Mouse (Mus musculus) kidney, embryonic 14.5 days (tissue): ENCODE measurements around the gene Spcs1. TPM values are rescaled to one million over a fixed set of nuclear protein-coding genes. Genes with fewer than 3 reads are reported as not detected.

Source experiments
- ATAC-seq: fragments of 200-750 bp; cut with Nextera tagmentation; 2 replicates; pipeline ENCODE4 v1.8.0; 2017; ENCODE audit warnings: moderate number of reproducible peaks, mild to moderate bottlenecking, moderate TSS enrichment, moderate library complexity; ENCODE audit not compliant: low FRiP score, low TSS enrichment
- H3K27ac ChIP-seq: fragments of 300-500 bp; sonication (generic); 2 replicates; pipeline ENCODE4 v1.5.1; 2014; ENCODE audit warnings: low read depth, mild to moderate bottlenecking, low read length, moderate library complexity, mixed read lengths
- H3K27me3 ChIP-seq: fragments of 300-500 bp; sonication (generic); 2 replicates; pipeline ENCODE4 v1.6.1; 2014; ENCODE audit warnings: mild to moderate bottlenecking, low read length; ENCODE audit not compliant: control insufficient read depth, insufficient read depth
- H3K36me3 ChIP-seq: fragments of 300-500 bp; sonication (generic); 2 replicates; pipeline ENCODE4 v1.6.1; 2014; ENCODE audit warnings: low read length, mixed read lengths; ENCODE audit not compliant: control insufficient read depth, insufficient read depth
- H3K4me1 ChIP-seq: fragments of 300-500 bp; sonication (generic); 2 replicates; pipeline ENCODE4 v1.6.1; 2014; ENCODE audit warnings: low read length, mixed read lengths; ENCODE audit not compliant: control insufficient read depth, insufficient read depth
- H3K4me2 ChIP-seq: fragments of 300-500 bp; sonication (generic); replicated peaks from 2 replicates; pipeline ENCODE4 v1.6.1; 2014; ENCODE audit warnings: low read depth, mild to moderate bottlenecking, low read length
- H3K4me3 ChIP-seq: fragments of 300-500 bp; sonication (generic); 2 replicates; pipeline ENCODE4 v1.5.1; 2014; ENCODE audit warnings: mild to moderate bottlenecking, low read length
- H3K9ac ChIP-seq: fragments of 300-500 bp; sonication (generic); 2 replicates; pipeline ENCODE4 v1.6.1; 2014; ENCODE audit warnings: low read depth, mild to moderate bottlenecking, low read length, moderate library complexity
- H3K9me3 ChIP-seq: fragments of 300-500 bp; sonication (generic); 2 replicates; pipeline ENCODE4 v1.6.1; 2016; ENCODE audit warnings: low read length; ENCODE audit not compliant: control insufficient read depth
- WGBS: fragments of 180-500 bp; shearing (Covaris S2); extraction: QIAGEN DNeasy Blood & Tissue Kit; methylation state at CpG from one replicate; pipeline ENCODE4 v1.1.7; 2014; 5-methylcytosine and 5-hydroxymethylcytosine counted together
- polyA plus RNA-seq: library from polyadenylated mRNA; unstranded; fragments of >200 nt; fragmentation: Nextera tagmentation; extraction: Ambion mirVana; gene quantifications from 2 replicates; pipeline ENCODE4 v1.2.1, GENCODE M21; 2014

Spcs1 gene
- polyA plus RNA-seq, 1 experiment from 2014 or later, result 350 TPM

DNA sequence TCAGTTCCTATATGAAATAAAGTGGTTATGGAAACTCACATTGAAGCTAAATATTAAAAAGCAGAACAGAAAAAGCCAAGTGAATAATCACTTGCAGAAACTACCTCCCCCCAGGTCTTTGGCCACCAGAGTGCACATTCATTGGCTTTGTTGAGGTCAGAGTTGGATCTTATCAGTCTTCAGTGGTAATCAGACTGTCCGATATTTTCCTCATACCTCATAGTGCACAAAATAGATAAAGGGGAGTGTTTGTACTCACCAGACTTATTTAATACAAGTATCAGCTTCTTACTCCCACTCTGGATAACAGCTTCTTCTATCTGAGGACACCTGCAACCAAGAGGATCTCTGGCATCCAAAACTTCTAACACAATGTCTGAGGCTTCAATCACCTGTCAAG is 14.6 kb upstream of the Spcs1 start:
- Histone ChIP-seq H3K27me3 (no peaks in the 10 kb centered on the region), H3K4me1 (0 out of 2 replicates have a peak, but pooled peaks cover 3% of the 10 kb centered on the region), H3K4me2 (no peak overlapping the region), H3K9me3 (no peaks in the 10 kb centered on the region), H3K36me3 (peaks cover 65% of the 10 kb centered on the region), H3K27ac (no peak overlapping the region), H3K9ac (no peak overlapping the region), H3K4me3 (no peak overlapping the region)
- 87% methylated on average over 1 of the region's 1 CpGs for WGBS
- no peak for ATAC-seq

DNA sequence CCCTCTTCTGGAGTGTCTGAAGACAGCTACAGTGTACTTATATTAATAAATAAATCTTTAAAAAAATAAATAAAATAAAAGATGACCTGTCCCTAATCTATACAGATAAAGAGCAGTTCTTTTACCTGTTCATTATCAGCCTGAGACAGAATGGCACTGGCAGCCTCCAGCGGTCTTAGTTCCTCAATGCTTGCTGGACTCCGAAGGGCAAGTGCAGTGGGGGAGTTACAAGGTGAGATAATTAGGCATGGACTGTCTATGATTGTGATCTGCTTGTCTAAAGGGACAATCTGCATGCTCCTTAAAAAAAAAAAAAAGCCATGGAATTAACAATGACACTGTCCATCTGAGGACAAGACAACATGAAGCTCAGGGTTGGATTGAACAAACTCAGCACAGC is 12.5 kb upstream of the Spcs1 start:
- no peak for ATAC-seq
- WGBS, result 97% methylated on average over 2 of the region's 2 CpGs
- H3K36me3 ChIP-seq, result peaks cover 81% of the 10 kb centered on the region

DNA sequence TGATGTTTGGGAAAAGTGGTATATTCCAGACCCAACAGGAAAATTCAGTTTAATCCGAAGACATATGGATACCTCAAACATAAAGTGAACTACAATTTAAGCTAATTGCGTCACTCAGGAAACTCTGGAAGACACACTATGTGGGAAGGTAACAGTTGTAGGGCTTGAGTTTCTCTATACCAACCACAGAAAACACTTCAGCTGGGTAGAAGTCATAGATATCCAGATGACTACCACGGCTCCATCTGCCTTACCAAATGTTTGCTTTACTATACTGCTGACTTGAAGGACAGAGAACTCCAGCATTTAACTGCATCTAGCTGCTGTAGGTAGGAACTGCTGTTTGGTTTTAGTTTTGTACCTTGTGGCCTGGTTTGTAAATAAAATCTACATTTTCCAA is 10.1 kb upstream of the Spcs1 start:
- H3K27me3 ChIP-seq, result no peaks in the 10 kb centered on the region
- H3K4me1 ChIP-seq, result no peaks in the 10 kb centered on the region
- H3K4me3 ChIP-seq, result no peak overlapping the region
- no peak overlapping the region for H3K9ac ChIP-seq
- no peak overlapping the region for H3K4me2 ChIP-seq
- 91% methylated on average over 3 of the region's 3 CpGs for WGBS
- H3K9me3 ChIP-seq, result no peaks in the 10 kb centered on the region
- ATAC-seq, result no peak
- no peak overlapping the region for H3K27ac ChIP-seq
- peaks cover 85% of the 10 kb centered on the region for H3K36me3 ChIP-seq

More for the DNA sequence above, 12.5 kb upstream of the Spcs1 start:
- no peaks in the 10 kb centered on the region for H3K9me3 ChIP-seq
- H3K27me3 ChIP-seq, result no peaks in the 10 kb centered on the region
- H3K9ac ChIP-seq, result no peak overlapping the region
- no peak overlapping the region for H3K4me2 ChIP-seq
- H3K4me3 ChIP-seq, result no peak overlapping the region
- no peak overlapping the region for H3K27ac ChIP-seq
- 0 out of 2 replicates have a peak, but pooled peaks cover 3% of the 10 kb centered on the region for H3K4me1 ChIP-seq

DNA sequence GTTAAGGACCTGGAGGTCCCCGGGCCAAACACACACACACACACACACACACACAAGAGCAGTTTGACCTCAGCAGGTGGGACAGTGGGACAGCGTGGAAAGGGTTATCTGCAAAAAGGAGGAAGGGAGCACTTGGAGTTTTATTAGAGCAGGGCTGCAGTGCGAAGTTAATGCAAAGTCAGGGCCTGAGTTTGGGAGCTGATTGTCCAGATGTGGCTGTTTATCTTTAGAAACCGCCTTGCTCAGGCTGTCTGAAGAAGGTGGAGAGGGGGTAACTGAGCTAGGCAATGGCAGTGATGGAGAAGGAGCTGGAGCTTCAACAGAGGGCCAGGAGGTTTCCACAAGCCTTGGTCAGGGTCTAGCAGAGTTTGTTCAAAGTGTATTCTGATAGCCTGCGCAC is 5.3 kb upstream of the Spcs1 start:
- no peak for ATAC-seq
- Histone ChIP-seq H3K36me3 (peaks cover 36% of the 10 kb centered on the region), H3K4me2 (no peak overlapping the region), H3K9me3 (no peaks in the 10 kb centered on the region), H3K27ac (no peak overlapping the region), H3K4me1 (0 out of 2 replicates have a peak, but pooled peaks cover 4% of the 10 kb centered on the region), H3K9ac (no peak overlapping the region), H3K27me3 (no peaks in the 10 kb centered on the region), H3K4me3 (no peak overlapping the region)
- WGBS, result 77% methylated on average over 5 of the region's 5 CpGs

DNA sequence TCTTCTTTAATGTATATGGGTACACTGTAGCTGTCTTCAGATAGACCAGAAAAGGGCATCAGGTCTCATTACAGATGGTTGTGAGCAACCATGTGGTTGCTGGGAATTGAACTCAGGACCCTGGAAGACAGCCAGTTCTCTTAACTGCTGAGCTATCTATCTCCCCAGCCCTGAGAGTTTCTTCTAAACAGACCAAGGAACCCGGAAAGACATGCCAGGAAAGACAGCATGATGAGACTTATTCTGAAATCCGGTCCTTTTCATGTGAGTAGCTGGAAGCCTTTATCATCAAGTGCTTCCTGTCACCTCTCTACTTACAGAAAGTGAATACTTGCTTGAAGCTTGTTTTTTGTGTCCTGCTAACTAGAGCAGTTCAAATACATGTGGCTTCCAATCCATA is 3.1 kb upstream of the Spcs1 start:
- no peaks in the 10 kb centered on the region for H3K27me3 ChIP-seq
- no peak overlapping the region for H3K4me2 ChIP-seq
- H3K27ac ChIP-seq, result no peak overlapping the region
- H3K4me3 ChIP-seq, result no peak overlapping the region
- ATAC-seq, result no peak
- WGBS, result 82% methylated on average over 2 of the region's 2 CpGs
- no peak overlapping the region for H3K9ac ChIP-seq
- H3K36me3 ChIP-seq, result peaks cover 16% of the 10 kb centered on the region
- 0 out of 2 replicates have a peak, but pooled peaks cover 8% of the 10 kb centered on the region for H3K4me1 ChIP-seq
- no peaks in the 10 kb centered on the region for H3K9me3 ChIP-seq

DNA sequence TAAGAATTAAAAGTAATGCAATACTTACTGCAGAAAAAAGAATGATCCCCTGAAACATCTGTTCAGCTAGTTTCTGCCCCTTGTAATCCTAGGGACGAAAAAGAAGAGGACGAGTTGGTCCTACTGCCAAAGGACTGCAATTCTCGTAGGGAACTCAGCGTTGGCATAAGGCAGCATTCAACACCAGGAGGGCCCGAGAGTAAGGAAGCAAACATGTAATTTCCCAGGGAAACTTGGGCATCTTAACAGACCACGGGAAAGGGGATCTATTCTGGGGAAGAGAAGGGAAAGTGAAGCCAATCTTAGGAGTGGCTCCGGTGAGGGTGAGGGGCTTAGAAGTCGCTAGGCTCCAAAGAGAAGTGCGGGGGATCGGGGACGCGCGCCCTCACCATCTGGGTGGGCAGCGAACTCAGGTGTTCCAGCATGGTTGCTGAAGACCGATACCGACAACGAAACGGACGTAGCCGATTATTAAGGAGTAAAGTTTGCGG is 611 bp downstream of the Spcs1 start:
- Histone ChIP-seq H3K27ac (peak overlapping the region; percentile 93), H3K9ac (peak overlapping the region; percentile 89), H3K4me3 (peak overlapping the region; percentile 56), H3K4me2 (peak overlapping the region; percentile 57), H3K27me3 (no peaks in the 10 kb centered on the region), H3K9me3 (no peaks in the 10 kb centered on the region), H3K4me1 (0 out of 2 replicates have a peak, but pooled peaks cover 8% of the 10 kb centered on the region), H3K36me3 (peaks cover 10% of the 10 kb centered on the region; the same call in 1 of the 2 replicates)
- WGBS, result under 1% methylated on average over 21 of the region's 21 CpGs
- ATAC-seq, result peak; percentile 14; the same call in 1 of the 2 replicates

DNA sequence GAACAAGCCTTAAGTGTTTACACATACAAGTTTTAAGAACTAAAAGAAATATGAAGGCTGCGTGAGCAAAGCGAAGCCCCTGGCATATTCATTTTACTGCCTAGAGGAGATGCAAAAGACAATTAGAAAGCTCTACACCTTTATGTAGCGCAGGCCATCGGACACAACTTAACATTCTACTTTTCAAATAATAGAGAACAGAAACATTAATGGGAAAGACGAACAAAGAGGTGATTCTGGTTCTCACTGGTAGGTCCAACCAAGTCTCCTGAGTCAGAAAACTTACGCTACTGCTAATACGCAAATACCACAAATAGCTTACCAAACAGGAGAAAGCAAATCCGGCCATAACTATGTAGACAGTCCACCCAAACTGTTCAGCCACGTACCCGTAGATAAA is 1.1 kb downstream of the Spcs1 start:
- Histone ChIP-seq H3K9me3 (no peaks in the 10 kb centered on the region), H3K4me1 (0 out of 2 replicates have a peak, but pooled peaks cover 8% of the 10 kb centered on the region), H3K4me2 (peak overlapping the region; percentile 57), H3K4me3 (peak overlapping the region; percentile 56), H3K9ac (peak overlapping the region; percentile 89; the same call in 1 of the 2 replicates), H3K27ac (no peak overlapping the region), H3K36me3 (peaks cover 10% of the 10 kb centered on the region; the same call in 1 of the 2 replicates), H3K27me3 (no peaks in the 10 kb centered on the region)
- ATAC-seq, result no peak
- WGBS, result 59% methylated on average over 10 of the region's 10 CpGs

DNA sequence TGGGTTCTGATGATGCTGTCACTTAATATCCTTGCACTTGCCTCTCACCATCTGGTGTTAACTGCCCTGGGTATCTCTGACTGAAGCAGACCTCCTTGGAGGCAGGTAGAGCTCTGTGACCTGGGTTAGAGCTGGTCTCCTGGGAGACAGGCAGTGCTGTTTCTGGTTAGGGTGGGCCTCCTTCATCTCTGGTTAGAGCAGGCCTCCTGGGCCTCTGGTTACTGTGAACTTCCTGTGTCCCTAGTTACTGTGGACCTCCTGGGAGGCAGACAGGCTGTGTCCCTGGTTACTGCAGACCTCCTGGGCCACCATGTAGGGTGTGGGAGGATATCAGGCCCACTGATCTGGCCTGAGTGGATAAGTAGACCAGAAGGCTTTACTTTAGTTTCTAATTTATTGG is 5.1 kb downstream of the Spcs1 start:
- no peak for ATAC-seq
- 0 out of 2 replicates have a peak, but pooled peaks cover 4% of the 10 kb centered on the region for H3K4me1 ChIP-seq
- H3K36me3 ChIP-seq, result peaks cover 10% of the 10 kb centered on the region; the same call in 1 of the 2 replicates
- no peak overlapping the region for H3K4me3 ChIP-seq
- H3K27ac ChIP-seq, result no peak overlapping the region
- H3K9ac ChIP-seq, result no peak overlapping the region
- H3K27me3 ChIP-seq, result no peaks in the 10 kb centered on the region
- no peak overlapping the region for H3K4me2 ChIP-seq
- H3K9me3 ChIP-seq, result no peaks in the 10 kb centered on the region

DNA sequence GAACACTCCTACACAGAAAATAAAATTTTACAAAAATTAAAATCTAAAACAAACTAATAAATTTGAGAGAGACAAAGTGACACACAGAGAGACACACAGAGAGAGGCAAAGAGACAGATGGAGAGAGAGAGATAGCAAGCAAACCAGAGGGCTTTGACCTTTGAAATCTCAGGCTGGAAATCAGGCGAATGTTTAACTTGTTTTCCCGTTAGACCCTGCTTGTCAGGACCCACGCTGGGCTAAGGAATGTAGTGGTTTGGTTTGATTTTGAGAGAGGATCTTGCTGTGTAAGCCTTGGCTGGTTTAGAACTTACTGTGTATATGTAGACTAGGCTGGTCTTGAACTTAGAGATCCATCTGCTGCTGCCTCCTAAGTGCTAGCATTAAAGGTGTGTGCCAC is 25.2 kb downstream of the Spcs1 start:
- H3K36me3 ChIP-seq, result peaks cover 19% of the 10 kb centered on the region
- no peaks in the 10 kb centered on the region for H3K4me1 ChIP-seq
- WGBS, result 77% methylated on average over 3 of the region's 3 CpGs

More for the DNA sequence above, 25.2 kb downstream of the Spcs1 start:
- no peak for ATAC-seq
- Histone ChIP-seq H3K4me2 (no peak overlapping the region), H3K9me3 (no peaks in the 10 kb centered on the region), H3K9ac (no peak overlapping the region), H3K27ac (no peak overlapping the region), H3K4me3 (no peak overlapping the region), H3K27me3 (no peaks in the 10 kb centered on the region)
